Mouse (Mus musculus) layer of hippocampus, adult 18-20 months (tissue): ENCODE results near the gene Hist1h2bc. TPM values are rescaled to one million over a fixed set of nuclear protein-coding genes. Genes with fewer than 3 reads are reported as not detected.

ENCODE experiments used
- DNase-seq, 2 experiments: peaks; one replicate each; pipeline ENCODE4 v3.0.0; 2022; ENCODE audit warnings: low spot score in 2 of 2
- microRNA-seq, 2 experiments: library from miRNA; unstranded; fragments of <30 nt; microRNA quantifications; one replicate each; pipeline ENCODE4 v1.2.0; 2021
- total RNA-seq, 2 experiments: library from RNA; stranded (reverse); gene quantifications; 2 replicates each; pipeline ENCODE4 v1.2.3; 2021

Gene Hist1h2bc
- total RNA-seq, 2 experiments from 2014 or later, result 53.5 to 63.1 TPM

DNA sequence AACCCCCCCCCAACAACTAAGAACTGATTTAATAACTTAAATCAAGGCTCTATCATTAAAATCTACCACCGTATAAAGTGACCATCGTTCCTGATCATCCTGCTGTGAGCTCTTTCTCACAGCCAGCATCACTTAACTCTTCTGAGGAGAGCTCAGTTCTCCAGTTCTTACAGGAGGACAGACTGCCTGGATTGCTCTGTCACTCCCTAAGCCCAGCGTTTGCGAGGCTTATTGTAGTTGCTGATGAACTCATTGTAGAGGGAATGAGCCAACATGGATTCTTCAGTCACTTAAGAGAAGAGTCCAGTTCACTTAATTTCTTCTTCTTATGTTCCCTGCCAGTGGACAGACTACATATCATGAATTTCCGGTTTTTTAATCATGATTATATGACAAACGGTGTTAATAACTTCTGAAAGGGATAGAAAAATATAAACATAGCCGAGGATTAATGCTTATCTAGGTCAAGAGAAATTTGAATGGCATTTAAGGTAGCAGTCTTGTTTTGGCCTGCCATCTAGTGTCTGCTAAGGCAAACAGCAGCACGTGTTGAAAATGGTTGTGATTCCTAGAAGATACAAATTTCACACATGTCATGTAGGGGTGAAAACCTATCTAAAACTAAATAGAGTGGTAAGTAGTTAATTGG lies 48.3 kb downstream of the Hist1h2bc start:
- DNase-seq, result peak in 1 of 2 experiments; percentile 66

DNA sequence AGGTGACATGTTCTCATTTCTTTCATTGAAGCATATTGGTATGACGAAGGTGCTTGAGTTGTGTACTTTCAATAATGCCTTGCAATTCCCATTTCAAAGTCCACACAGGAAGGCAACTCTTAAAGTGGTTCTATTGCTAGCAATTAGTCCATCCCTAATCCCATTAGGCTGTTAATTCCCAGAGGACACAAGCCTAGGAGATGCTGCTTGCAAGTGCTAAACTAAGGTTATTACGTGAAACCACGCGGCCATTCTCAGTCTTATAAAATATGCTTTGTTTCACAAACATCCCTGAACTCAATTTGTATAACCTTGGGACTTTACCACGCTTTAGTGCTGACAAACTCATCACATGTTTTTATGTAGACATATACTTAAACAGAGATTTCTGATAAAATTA lies 53.1 kb downstream of the Hist1h2bc start:
- DNase-seq, result no peak

DNA sequence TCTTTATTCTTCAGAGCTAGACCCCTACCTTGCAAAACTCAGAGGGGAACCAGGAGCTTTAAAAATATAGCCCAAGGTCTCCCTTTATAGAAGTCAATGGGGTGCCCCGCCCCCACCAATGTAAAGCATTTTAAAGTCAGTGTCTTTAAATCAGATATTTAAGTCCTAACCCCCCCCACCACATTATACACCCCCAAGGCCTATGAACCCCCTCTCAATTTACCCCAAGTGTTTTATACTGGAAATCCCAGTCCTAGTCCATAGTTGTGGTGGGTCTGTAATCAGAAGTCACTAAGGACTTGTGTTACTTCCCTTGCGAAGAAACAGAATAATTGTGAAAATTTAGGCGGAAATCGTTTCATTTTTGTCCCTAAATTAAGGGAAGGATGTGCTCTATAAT lies 54.0 kb downstream of the Hist1h2bc start:
- DNase-seq, result no peak

DNA sequence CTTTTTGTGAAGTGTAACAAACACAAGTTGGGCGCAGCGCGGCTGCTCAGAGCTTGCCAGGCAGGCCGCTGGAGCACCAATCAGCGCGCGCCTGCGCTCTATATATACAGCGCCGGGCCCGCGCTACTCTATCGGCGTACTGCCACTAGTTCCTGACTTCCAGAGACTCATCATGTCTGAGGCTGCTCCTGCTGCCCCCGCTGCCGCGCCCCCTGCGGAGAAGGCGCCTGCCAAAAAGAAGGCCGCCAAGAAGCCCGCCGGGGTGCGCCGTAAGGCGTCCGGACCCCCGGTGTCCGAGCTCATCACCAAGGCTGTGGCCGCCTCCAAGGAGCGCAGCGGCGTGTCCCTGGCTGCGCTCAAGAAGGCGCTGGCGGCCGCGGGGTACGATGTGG lies 54.7 kb downstream of the Hist1h2bc start, which contains the start of gene Hist1h1c:
Gene Hist1h1c (plus strand): TSS at position 132 of the 392 bp plus-strand sequence.
- DNase-seq, result peak; percentile 76 to 89

DNA sequence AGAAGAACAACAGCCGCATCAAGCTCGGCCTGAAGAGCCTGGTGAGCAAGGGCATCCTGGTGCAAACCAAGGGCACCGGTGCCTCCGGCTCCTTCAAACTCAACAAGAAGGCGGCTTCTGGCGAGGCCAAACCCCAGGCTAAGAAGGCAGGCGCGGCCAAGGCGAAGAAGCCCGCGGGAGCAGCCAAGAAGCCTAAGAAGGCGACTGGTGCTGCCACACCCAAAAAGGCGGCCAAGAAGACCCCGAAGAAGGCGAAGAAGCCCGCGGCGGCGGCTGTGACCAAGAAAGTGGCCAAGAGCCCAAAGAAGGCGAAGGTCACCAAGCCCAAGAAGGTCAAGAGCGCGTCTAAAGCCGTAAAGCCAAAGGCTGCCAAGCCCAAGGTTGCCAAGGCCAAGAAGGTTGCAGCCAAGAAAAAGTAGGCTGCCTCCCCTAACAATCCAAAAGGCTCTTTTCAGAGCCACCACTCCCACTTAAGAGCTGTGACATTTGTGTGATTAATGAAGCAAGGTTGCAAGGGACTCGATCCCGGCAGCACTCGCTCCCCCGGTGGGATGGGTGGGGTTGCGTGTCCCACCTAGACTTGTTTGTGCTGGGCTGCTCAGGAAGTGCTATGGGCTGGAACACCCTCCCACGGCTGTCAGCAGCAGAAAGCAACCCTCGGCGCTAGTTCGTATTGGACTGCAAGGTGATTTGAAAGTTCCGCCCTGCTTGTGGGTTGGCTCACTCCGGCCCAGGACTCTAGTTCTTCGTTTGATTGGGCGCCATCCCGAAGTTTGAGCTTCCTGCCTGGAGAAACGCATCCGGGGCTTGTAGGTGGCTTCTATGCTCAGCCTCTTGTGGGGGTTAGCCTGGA lies 55.3 kb downstream of the Hist1h2bc start:
- DNase-seq, result peak; percentile 94 to 98

DNA sequence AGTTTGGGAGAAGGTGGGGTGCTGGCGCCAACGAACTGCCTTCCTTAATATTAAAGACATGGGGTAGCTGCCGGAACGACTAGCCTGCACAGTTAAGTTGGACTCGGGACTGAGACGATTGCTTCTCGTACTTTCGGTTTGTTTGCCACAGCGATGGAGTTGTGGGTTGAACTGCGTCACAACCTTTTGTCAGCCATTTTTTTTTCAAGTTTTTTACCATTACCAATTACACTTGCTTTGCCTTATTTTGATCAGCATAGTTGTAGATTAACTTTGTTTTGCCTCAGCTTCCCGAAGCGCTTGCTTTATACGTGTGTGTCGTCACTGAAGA lies 55.9 kb downstream of the Hist1h2bc start:
- no peak for DNase-seq

DNA sequence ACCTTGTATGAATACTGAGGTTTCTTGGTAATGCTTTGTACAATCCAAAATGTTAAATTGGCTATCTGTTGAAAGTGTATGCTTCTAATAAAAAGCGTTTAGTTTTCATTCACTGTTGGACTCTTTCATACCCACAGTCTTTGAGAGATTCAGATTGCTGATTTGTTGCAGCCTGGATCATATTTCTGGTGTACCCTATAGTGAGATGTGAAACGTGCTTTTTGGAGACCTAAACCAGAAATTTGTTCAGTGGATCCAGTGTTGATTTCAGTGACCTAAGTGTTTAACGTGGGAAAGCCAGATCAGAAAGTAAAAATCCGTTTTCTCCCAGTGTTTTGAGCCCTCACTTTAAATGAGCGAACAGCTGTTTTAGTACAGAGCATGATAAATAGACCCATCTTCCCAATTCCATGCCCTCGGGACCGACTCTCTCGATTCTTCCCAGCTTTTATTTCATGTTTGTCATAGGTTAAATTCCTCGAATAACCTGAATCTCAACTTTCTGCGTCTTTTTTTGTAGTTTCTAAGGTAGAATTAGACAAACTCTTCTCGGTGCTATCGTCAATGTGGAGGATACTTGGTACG lies 56.3 kb downstream of the Hist1h2bc start:
- no peak for DNase-seq

DNA sequence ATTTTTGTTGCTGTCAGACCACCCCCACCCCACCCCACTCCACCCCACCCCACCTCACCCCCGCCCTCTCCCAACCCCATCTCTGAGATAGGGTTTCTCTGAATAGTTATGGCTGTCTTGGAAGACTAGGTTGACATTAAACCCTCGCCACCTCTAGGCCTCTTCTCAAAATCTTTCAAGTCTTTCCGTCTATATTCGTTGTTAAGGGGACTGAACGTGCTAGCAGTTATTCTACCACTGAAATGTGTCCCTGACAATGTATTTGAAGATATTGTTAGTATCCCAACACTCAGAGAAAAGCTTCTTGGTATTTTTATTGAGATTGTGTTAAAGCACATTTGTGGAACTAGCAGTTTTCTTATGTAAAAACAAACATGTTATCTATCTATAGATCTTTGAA lies 56.9 kb downstream of the Hist1h2bc start:
- no peak for DNase-seq

DNA sequence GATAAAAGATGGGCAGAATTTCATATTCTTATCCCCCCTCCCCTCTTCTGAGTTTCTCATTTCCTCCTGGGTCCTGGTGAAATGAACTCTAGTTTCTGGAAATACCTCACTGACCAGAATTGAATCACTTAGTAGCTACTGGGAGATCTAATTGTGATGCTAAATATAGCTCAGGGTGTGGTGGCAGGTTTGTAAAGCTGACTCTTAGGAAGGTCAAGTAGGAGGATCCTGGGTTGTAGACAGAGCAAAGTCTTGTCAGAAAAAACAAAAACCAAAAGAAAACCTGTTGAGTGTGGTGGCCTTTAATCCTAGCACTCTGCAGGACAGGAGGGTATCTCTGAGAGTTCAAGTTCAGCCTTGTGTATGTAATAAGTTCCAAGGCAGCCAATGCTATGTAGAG lies 58.0 kb downstream of the Hist1h2bc start:
- DNase-seq, result no peak

Small RNA genes within 50 kb of the gene (microRNA-seq; reads per million reads assigned to microRNA genes)
- 0 reads per million in 2 experiments for gene Gm44350

Other genes with a start within 250 kb of the Hist1h2bc start
- gene Btn1a1, start 218.3 kb upstream of the Hist1h2bc start, total RNA-seq, result not detected
- 1 to 10 TPM in 1 of 2 experiments, under 1 TPM in 1; 0.91 to 1.4 TPM for gene Btn2a2, start 195.3 kb upstream of the Hist1h2bc start, total RNA-seq
- gene Hist1h4h, start 153.1 kb upstream of the Hist1h2bc start, total RNA-seq, result 100 to 1,000 TPM; 331 to 357 TPM
- gene Hist1h2af, start 150.3 kb upstream of the Hist1h2bc start, total RNA-seq, result 1 to 10 TPM in 1 of 2 experiments, not detected in 1; 3.0 TPM
- 1 to 10 TPM; 2.1 to 4.9 TPM for gene Hist1h3g, start 148.8 kb upstream of the Hist1h2bc start, total RNA-seq
- gene Hist1h2bh, start 140.8 kb upstream of the Hist1h2bc start, total RNA-seq, result under 1 TPM; 0.43 to 0.54 TPM
- 10 to 100 TPM; 15.1 to 16.5 TPM for gene Hist1h3f, start 140.1 kb upstream of the Hist1h2bc start, total RNA-seq
- gene Hist1h4f, start 132.6 kb upstream of the Hist1h2bc start, total RNA-seq, result 100 to 1,000 TPM; 135 to 161 TPM
- 1 to 10 TPM; 3.1 to 4.0 TPM for gene Hist1h1d, start 130.9 kb upstream of the Hist1h2bc start, total RNA-seq
- 10 to 100 TPM; 39.8 to 44.6 TPM for gene Hist1h3e, start 121.8 kb upstream of the Hist1h2bc start, total RNA-seq
- gene Hist1h2ae, start 113.0 kb upstream of the Hist1h2bc start, total RNA-seq, result 1 to 10 TPM; 3.9 to 8.2 TPM
- gene Hist1h2bg, start 112.8 kb upstream of the Hist1h2bc start, total RNA-seq, result 10 to 100 TPM; 58.3 to 66.2 TPM
- 10 to 100 TPM; 24.1 to 24.2 TPM for gene Hist1h2bf, start 110.0 kb upstream of the Hist1h2bc start, total RNA-seq
- gene Hist1h2ad, start 109.8 kb upstream of the Hist1h2bc start, total RNA-seq, result 1 to 10 TPM; 3.8 to 7.1 TPM
- gene Hist1h3d, start 108.4 kb upstream of the Hist1h2bc start, total RNA-seq, result 10 to 100 TPM; 11.8 to 13.6 TPM
- 100 to 1,000 TPM; 152 to 153 TPM for gene Hist1h4d, start 102.6 kb upstream of the Hist1h2bc start, total RNA-seq
- gene Hist1h2be, start 63.1 kb upstream of the Hist1h2bc start, total RNA-seq, result 10 to 100 TPM; 10.2 to 11.3 TPM
- 10 to 100 TPM; 41.8 to 45.0 TPM for gene Hist1h1e, start 61.6 kb upstream of the Hist1h2bc start, total RNA-seq
- 1 to 10 TPM; 2.3 to 3.4 TPM for gene Hist1h2ac, start 251 bp upstream of the Hist1h2bc start, total RNA-seq
- not detected for gene Hist1h1t, start 11.6 kb downstream of the Hist1h2bc start, total RNA-seq
- gene Hist1h4c, start 14.3 kb downstream of the Hist1h2bc start, total RNA-seq, result 100 to 1,000 TPM; 104 to 112 TPM
- gene Hfe, start 26.7 kb downstream of the Hist1h2bc start, total RNA-seq, result 1 to 10 TPM; 4.1 to 4.2 TPM
- 10 to 100 TPM; 47.0 to 47.3 TPM for gene Hist1h1c, start 54.6 kb downstream of the Hist1h2bc start, total RNA-seq
- gene Hist1h3c, start 61.4 kb downstream of the Hist1h2bc start, total RNA-seq, result under 1 TPM; 0.62 to 0.63 TPM
- gene Hist1h2bb, start 62.5 kb downstream of the Hist1h2bc start, total RNA-seq, result 10 to 100 TPM; 15.7 to 19.5 TPM
- 10 to 100 TPM; 28.1 to 35.2 TPM for gene Hist1h2ab, start 66.9 kb downstream of the Hist1h2bc start, total RNA-seq
- gene Hist1h3b, start 68.1 kb downstream of the Hist1h2bc start, total RNA-seq, result 1 to 10 TPM; 7.6 to 9.4 TPM
- gene Hist1h4b, start 72.8 kb downstream of the Hist1h2bc start, total RNA-seq, result 10 to 100 TPM; 73.0 to 74.7 TPM
- gene Hist1h4a, start 77.0 kb downstream of the Hist1h2bc start, total RNA-seq, result 10 to 100 TPM; 42.9 to 49.4 TPM
- 10 to 100 TPM; 27.5 to 33.9 TPM for gene Hist1h3a, start 78.2 kb downstream of the Hist1h2bc start, total RNA-seq
- 10 to 100 TPM; 15.7 to 16.5 TPM for gene Hist1h1a, start 79.5 kb downstream of the Hist1h2bc start, total RNA-seq
- not detected for gene Trim38, start 85.7 kb downstream of the Hist1h2bc start, total RNA-seq
- not detected for gene Slc17a2, start 122.8 kb downstream of the Hist1h2bc start, total RNA-seq
- not detected for gene Slc17a3, start 155.2 kb downstream of the Hist1h2bc start, total RNA-seq
- gene Slc17a1, start 183.6 kb downstream of the Hist1h2bc start, total RNA-seq, result not detected
- gene Slc17a4, start 230.8 kb downstream of the Hist1h2bc start, total RNA-seq, result not detected
- gene Hist1h2ba, start 250.0 kb downstream of the Hist1h2bc start, total RNA-seq, result not detected